Mouse (Mus musculus) forebrain, postnatal 0 days (tissue): ENCODE measurements around the gene B830017H08Rik. TPM values are rescaled to one million over a fixed set of nuclear protein-coding genes. Genes with fewer than 3 reads are reported as not detected.

Experiments
- ATAC-seq: fragments of 200-750 bp; cut with Nextera tagmentation; 2 replicates; pipeline ENCODE4 v1.8.0; 2017; ENCODE audit warnings: mild to moderate bottlenecking, moderate library complexity
- DNase-seq: peaks from one replicate; pipeline ENCODE4 v3.0.0-alpha.2; 2015
- H3K27ac ChIP-seq: fragments of 300-500 bp; sonication (generic); 2 replicates; pipeline ENCODE4 v1.5.1; 2014; ENCODE audit warnings: low read depth, mild to moderate bottlenecking, antibody characterized with exemption, low read length, moderate library complexity, mixed read lengths
- H3K27me3 ChIP-seq: fragments of 300-500 bp; sonication (generic); 2 replicates; pipeline ENCODE4 v1.6.1; 2014; ENCODE audit warnings: mild to moderate bottlenecking, low read length, mixed read lengths; ENCODE audit not compliant: insufficient read depth
- H3K36me3 ChIP-seq: fragments of 300-500 bp; sonication (generic); 2 replicates; pipeline ENCODE4 v1.6.1; 2014; ENCODE audit warnings: mild to moderate bottlenecking, moderate library complexity; ENCODE audit not compliant: insufficient read depth
- H3K4me1 ChIP-seq: fragments of 300-500 bp; sonication (generic); 2 replicates; pipeline ENCODE4 v1.6.1; 2014; ENCODE audit warnings: antibody characterized with exemption; ENCODE audit not compliant: insufficient read depth
- H3K4me2 ChIP-seq: fragments of 300-500 bp; sonication (generic); 2 replicates; pipeline ENCODE4 v1.6.1; 2014; ENCODE audit warnings: low read depth, mild to moderate bottlenecking, moderate library complexity
- H3K4me3 ChIP-seq: fragments of 300-500 bp; sonication (generic); 2 replicates; pipeline ENCODE4 v1.5.1; 2014; ENCODE audit warnings: low read depth, low read length, mixed read lengths
- H3K9ac ChIP-seq: fragments of 300-500 bp; sonication (generic); 2 replicates; pipeline ENCODE4 v1.6.1; 2014; ENCODE audit warnings: mild to moderate bottlenecking
- H3K9me3 ChIP-seq: fragments of 300-500 bp; sonication (generic); 2 replicates; pipeline ENCODE4 v1.6.1; 2016; ENCODE audit warnings: low read length
- CTCF ChIP-seq: sonication (generic); IDR thresholded peaks from 2 replicates; pipeline ENCODE4 v1.5.1; 2016; ENCODE audit warnings: antibody characterized with exemption, control low read depth, low read depth
- WGBS: fragments of 180-500 bp; shearing (Covaris S2); extraction: QIAGEN DNeasy Blood & Tissue Kit; methylation state at CpG from one replicate; pipeline ENCODE4 v1.1.7; 2014; 5-methylcytosine and 5-hydroxymethylcytosine counted together
- polyA plus RNA-seq: library from polyadenylated mRNA; unstranded; fragments of >200 nt; fragmentation: Nextera tagmentation; extraction: Ambion mirVana; gene quantifications from 2 replicates; pipeline ENCODE4 v1.2.1, GENCODE M21; 2015
- total RNA-seq: library from RNA; depleted of rRNA; stranded (reverse); fragments of >200 nt; gene quantifications from 2 replicates; pipeline ENCODE4 v1.2.3, GENCODE M21; 2014

The B830017H08Rik gene
- total and polyA plus RNA-seq, 2 experiments from 2014 or later, result 5.9 to 6.8 TPM

DNA sequence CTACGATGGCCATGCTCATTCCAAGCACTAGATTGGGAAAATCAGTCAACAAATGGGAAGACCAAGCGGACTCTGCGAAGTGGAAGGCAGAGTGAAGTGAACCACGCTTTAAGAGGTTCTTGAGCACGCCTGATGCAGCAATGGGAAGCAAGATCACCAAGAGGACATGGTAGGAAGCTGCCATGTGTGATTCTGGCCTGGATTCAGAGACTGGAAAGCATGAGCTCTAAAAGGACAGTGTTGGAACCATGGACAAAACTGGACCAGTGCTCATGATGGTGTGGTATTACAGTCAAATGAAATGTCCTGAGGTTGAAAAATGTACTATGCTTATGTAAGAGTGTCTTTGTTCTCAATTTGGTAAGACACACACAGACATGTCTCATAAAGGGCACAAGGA lies 18.4 kb downstream of the B830017H08Rik start:
- no peak overlapping the region for H3K4me2 ChIP-seq
- no peaks in the 10 kb centered on the region for H3K27me3 ChIP-seq
- no peak overlapping the region for H3K27ac ChIP-seq
- no peak for ATAC-seq
- no peak overlapping the region for H3K4me3 ChIP-seq
- H3K9ac ChIP-seq, result no peak overlapping the region
- H3K4me1 ChIP-seq, result no peaks in the 10 kb centered on the region
- no peak for TF ChIP-seq CTCF
- H3K36me3 ChIP-seq, result peaks cover 69% of the 10 kb centered on the region
- no peaks in the 10 kb centered on the region for H3K9me3 ChIP-seq
- 96% methylated on average over 5 of the region's 5 CpGs for WGBS
- no peak for DNase-seq

DNA sequence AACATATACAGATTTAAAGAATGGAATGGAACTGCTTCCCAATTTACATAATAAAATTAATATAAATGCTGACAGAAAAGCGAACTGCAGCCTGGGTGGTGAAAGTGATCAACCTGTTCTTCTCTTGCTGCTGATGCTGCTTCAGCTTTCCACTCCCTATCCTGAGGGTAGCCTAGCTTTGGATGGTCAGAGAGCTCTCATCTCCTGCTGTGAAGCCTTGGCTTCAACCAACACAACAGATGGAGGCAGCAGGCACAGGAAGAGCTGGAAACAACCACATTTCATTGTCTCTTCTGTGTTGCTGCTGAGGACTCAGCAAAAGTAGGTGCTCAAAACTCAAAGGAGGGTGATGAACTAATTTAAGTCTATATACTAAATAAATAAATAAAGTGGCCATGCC lies 18.9 kb downstream of the B830017H08Rik start:
- no peak overlapping the region for H3K9ac ChIP-seq
- H3K4me2 ChIP-seq, result no peak overlapping the region
- no peaks in the 10 kb centered on the region for H3K4me1 ChIP-seq
- DNase-seq, result no peak
- no peak overlapping the region for H3K4me3 ChIP-seq
- ATAC-seq, result no peak
- no peaks in the 10 kb centered on the region for H3K27me3 ChIP-seq
- 95% methylated on average over 1 of the region's 1 CpGs for WGBS
- TF ChIP-seq CTCF, result no peak
- no peaks in the 10 kb centered on the region for H3K9me3 ChIP-seq
- peaks cover 69% of the 10 kb centered on the region for H3K36me3 ChIP-seq
- H3K27ac ChIP-seq, result no peak overlapping the region

DNA sequence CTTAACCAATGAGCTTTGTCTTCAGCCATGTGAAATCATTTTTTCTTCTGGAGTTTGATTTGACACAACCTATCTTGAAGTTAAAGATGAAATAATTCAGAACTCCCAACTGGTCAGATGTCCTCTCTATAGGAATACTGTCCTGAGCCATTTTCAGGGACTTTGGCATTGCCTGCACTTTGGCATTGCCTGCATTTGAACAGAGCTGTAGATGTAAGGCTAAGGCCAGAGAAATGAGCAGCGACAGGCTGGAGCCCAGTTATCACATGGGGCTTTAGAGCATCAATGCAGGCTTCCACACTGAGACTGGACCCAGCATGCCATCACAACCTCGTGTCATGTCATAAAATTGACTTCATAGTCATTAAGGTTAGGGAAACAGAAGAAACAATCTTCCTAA lies 20.3 kb downstream of the B830017H08Rik start:
- no peaks in the 10 kb centered on the region for H3K9me3 ChIP-seq
- TF ChIP-seq CTCF, result no peak

DNA sequence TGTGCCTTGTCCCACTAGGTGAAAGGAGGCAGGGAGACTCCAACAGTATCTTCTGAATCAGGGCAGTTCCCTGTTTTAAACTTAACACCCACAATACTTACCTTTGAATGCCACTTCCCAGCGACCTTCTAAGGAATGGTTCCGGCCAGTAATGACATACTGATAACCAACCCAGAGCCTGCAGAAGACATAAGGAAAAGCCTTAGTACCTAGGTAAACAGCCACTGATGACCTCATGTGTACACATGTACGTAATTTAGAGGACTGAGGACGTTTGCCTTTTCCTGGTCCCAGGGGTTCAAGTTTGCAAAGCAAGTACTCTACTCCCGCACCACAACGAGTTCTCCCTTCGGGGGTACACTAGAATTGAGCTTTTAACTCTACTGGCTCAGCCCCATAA lies 24.2 kb downstream of the B830017H08Rik start:
- H3K9ac ChIP-seq, result no peak overlapping the region
- WGBS, result 93% methylated on average over 7 of the region's 7 CpGs
- H3K9me3 ChIP-seq, result no peaks in the 10 kb centered on the region
- H3K36me3 ChIP-seq, result peaks cover 61% of the 10 kb centered on the region
- H3K4me3 ChIP-seq, result no peak overlapping the region
- H3K27ac ChIP-seq, result no peak overlapping the region
- no peaks in the 10 kb centered on the region for H3K27me3 ChIP-seq
- TF ChIP-seq CTCF, result no peak
- ATAC-seq, result no peak
- H3K4me2 ChIP-seq, result no peak overlapping the region
- H3K4me1 ChIP-seq, result no peaks in the 10 kb centered on the region
- no peak for DNase-seq

More for the DNA sequence above, 20.3 kb downstream of the B830017H08Rik start:
- no peak for DNase-seq
- WGBS, result 93% methylated on average over 2 of the region's 2 CpGs
- H3K4me1 ChIP-seq, result no peaks in the 10 kb centered on the region
- peaks cover 74% of the 10 kb centered on the region for H3K36me3 ChIP-seq
- no peaks in the 10 kb centered on the region for H3K27me3 ChIP-seq
- no peak overlapping the region for H3K4me2 ChIP-seq
- H3K9ac ChIP-seq, result no peak overlapping the region
- no peak overlapping the region for H3K4me3 ChIP-seq
- no peak overlapping the region for H3K27ac ChIP-seq
- ATAC-seq, result no peak

DNA sequence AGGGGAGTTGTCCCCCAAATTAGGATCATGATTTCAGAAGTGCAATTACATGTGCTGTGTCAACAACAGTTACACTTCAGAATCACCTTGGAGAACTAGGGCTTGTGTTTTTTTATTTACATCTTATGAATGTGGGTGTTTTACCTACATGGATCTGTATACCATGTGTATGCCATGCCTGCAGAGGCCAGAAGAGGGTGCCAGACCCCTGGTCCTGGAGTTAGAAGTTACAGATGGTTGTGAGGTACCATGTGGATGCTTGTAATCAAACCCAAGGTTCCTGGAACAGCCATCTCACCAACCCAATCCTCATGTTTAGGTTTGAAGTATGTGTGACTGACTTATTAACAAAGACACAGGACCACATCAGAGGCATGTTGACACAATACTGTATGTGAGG lies 25.7 kb downstream of the B830017H08Rik start:
- H3K9me3 ChIP-seq, result no peaks in the 10 kb centered on the region
- H3K9ac ChIP-seq, result no peak overlapping the region
- no peak overlapping the region for H3K4me3 ChIP-seq
- no peaks in the 10 kb centered on the region for H3K27me3 ChIP-seq
- peak; percentile 70 for TF ChIP-seq CTCF
- DNase-seq, result peak; percentile 38
- peaks cover 57% of the 10 kb centered on the region for H3K36me3 ChIP-seq
- no peak overlapping the region for H3K4me2 ChIP-seq
- H3K27ac ChIP-seq, result no peak overlapping the region
- peak; percentile 75 for ATAC-seq
- no peaks in the 10 kb centered on the region for H3K4me1 ChIP-seq

DNA sequence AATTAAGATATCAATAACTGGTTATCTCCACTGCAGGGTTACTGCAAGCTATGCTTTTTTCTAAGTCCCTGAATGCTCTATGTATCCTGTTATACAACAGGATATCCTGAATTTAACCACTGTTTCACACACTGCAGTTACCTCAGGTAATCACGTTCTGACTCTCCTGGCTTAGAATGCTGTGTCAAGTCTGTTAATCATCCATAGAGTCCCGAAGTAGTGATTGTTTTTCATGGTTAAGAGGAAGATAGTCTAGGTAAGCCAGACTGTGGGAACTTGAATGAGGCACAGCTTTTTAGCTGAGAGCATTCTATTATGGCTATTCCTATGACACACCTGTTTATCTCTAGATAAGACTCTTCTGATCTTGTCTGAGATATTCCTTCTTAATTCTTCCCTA lies 32.4 kb downstream of the B830017H08Rik start:
- WGBS, result 92% methylated on average over 2 of the region's 2 CpGs
- no peak overlapping the region for H3K27ac ChIP-seq
- no peaks in the 10 kb centered on the region for H3K27me3 ChIP-seq
- no peak for TF ChIP-seq CTCF
- no peak overlapping the region for H3K9ac ChIP-seq
- no peak overlapping the region for H3K4me3 ChIP-seq
- no peaks in the 10 kb centered on the region for H3K9me3 ChIP-seq
- no peaks in the 10 kb centered on the region for H3K4me1 ChIP-seq
- ATAC-seq (no peak), DNase-seq (no peak)
- peaks cover 5% of the 10 kb centered on the region for H3K36me3 ChIP-seq
- H3K4me2 ChIP-seq, result no peak overlapping the region

DNA sequence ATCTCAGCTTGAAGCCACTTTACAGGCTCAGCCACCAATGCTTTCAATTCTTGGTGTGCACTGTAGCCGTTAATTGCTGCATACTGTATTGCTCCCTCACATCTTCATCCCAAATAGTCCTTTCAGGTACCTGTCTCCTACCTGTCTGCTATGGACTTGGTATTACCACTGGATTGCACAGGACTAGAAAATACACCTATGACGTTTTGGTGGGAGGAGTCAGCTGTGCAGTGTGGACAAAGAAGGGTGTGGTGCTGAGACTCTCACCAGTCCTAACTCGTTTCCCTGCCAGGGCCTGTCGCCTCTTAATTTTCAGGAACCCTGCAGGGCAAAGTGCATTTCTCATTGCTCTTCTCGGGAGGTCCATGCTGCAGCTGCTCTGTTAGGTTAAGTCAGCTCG lies 32.8 kb downstream of the B830017H08Rik start:
- Histone ChIP-seq H3K4me2 (no peak overlapping the region), H3K27me3 (no peaks in the 10 kb centered on the region), H3K4me1 (no peaks in the 10 kb centered on the region), H3K27ac (no peak overlapping the region), H3K9me3 (no peaks in the 10 kb centered on the region), H3K9ac (no peak overlapping the region), H3K36me3 (peaks cover 10% of the 10 kb centered on the region), H3K4me3 (no peak overlapping the region)
- DNase-seq, result no peak
- WGBS, result 67% methylated on average over 6 of the region's 6 CpGs
- no peak for ATAC-seq
- no peak for TF ChIP-seq CTCF

DNA sequence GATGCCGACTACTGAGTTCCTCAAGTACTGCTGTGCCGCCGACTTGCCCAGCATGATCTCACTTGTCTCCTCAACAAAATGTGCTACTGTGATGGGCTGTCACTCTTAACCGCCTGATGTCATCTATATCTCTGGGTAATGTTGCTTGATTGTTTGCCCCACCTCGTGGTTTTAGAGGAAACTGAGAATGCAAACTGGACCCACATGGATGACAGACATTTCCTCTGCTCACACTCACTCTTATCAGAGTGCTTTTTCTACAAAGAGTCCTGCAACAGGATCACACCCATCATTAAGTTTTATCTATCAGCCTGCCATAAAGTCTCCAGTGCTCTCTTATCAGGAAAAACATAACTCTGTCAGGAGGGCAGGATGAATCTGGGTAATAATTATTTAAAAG lies 38.3 kb downstream of the B830017H08Rik start:
- no peaks in the 10 kb centered on the region for H3K4me1 ChIP-seq
- H3K9ac ChIP-seq, result no peak overlapping the region
- H3K36me3 ChIP-seq, result peaks cover 30% of the 10 kb centered on the region
- TF ChIP-seq CTCF, result no peak
- DNase-seq, result no peak
- H3K27ac ChIP-seq, result no peak overlapping the region
- H3K4me2 ChIP-seq, result no peak overlapping the region
- no peaks in the 10 kb centered on the region for H3K27me3 ChIP-seq
- H3K4me3 ChIP-seq, result no peak overlapping the region
- no peak for ATAC-seq
- no peaks in the 10 kb centered on the region for H3K9me3 ChIP-seq
- WGBS, result 86% methylated on average over 5 of the region's 5 CpGs
